Mouse (Mus musculus): ENCODE data around the gene Iqgap3. TPM values are rescaled to one million over a fixed set of nuclear protein-coding genes. Genes with fewer than 3 reads are reported as not detected.
A peak's percentile ranks its signal among the peaks of the same experiment; 100 is the strongest.

Iqgap3 gene
- total RNA-seq (2021): under 1 TPM; 0.37 to 0.53 TPM

DNA sequence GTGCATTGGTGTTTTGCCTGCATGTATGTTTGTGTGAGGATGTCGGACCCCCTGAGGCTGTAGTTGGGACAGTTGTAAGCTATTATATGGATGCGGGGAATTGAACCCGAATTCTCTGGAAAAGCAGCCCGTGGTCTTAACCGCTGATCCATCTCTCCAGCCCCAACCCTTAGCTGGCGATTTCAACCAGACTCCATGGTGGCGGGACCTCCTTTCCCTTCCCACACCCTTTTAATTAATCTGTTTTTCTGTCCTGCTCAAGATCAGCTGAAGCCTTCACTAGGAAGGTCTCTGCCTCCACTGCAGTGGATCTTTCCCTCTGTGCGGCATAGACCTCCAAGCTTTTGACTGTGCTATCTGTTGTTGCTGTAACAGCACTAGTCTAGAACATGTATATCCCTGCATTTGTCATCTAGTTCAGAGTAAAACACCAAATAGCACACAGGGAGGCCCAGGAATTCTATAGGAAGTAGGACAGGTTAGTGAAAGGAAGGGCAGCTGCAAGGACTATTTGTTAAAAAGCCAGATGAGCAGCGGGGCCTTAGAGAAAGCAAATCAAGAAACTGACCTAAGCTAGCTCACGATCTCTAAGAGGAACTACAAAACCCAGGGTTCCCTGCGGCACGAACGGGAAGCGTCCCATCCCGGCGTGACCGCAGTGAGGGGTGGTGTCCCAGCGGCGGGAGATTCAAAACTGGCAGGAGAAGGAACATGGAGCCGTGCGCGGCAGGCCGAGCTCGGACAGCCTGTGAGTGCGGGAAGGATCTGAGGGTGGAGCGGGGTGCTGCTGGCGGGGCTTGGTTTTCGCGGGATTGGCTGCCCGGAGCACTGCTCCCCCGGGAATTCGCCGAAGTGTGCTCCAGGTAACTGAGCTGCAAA is at the start of gene Iqgap3:
Gene Iqgap3 (plus strand): TSS at position 627 of the 879 bp plus-strand sequence.
- DNase-seq: peak; percentile 81 to 83

- DNase-seq: no peak
Measured at GRCm38 (mm10) chr3:88033506-88033905, 48.3 kb upstream of the Iqgap3 start.

- no peak for DNase-seq
Measured at GRCm38 (mm10) chr3:88035561-88036293, 46.0 kb upstream of the Iqgap3 start.

- DNase-seq: peak; percentile 80 to 82
Measured at GRCm38 (mm10) chr3:88042661-88043421, 38.9 kb upstream of the Iqgap3 start, which contains the start of gene Gpatch4. TSS of gene Gpatch4 (plus strand) at chr3:88043108.

- no peak for DNase-seq
Measured at GRCm38 (mm10) chr3:88049532-88049931, 32.2 kb upstream of the Iqgap3 start.

DNA sequence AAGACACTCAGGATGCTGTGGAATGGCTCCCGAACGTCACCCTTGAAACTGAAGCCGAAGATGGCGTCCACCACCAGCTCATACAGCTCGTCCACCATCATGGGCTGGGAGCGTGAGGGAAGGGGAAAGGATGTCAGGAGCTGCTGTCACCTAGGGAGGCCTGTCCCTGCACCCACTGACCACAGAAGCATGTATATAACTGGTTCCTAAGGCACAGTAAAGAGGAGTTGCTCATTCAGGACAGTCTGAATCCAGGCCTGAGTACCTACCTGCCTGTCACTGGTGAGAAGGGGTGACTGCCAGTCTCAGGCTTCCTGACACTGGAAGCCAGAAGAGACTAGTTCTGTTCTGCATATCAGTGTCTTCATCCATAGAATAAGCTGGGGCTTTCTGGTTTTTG is 24.7 kb upstream of the Iqgap3 start:
- no peak for DNase-seq

DNA sequence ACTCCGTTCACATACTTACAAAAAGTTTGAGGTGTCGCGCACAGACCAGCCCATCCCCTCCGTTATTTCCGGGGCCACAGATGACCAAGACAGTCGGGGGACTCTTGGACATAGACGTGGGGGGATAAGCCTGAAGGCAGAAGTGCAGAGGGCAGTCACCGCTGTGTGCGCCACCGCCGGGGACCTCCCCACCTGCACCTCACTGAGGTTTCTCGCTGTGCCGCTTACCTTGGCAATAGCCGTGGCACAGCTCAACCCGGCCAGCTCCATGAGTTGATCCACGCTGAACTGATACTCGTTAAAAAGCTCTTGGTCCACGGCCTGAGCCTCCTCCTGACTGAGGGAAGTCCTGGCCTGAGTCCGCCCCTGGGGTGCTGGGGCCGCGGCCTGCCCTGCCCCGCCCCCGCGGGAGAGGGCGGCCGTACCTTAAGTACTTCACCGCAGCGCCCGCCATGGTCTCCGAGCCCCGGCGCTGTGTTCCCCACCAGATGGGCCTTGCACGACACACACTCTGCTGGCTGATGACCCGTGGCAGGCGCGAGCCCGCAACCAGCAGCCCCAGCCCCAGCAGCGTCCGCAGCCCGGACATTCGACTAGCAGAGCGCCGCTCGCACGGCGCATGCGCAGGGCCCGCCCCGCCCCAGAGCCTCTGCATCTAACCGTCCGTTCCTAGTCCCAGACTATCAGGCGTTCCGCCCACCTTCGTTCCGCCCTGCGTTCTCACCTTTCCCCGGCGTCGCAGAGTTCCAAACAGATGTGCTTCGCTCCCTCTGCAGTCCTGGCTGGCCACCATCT is 23.7 kb upstream of the Iqgap3 start, which contains the start of gene Naxe:
Gene Naxe (minus strand): TSS at position 594 of the 795 bp plus-strand sequence.
- DNase-seq: peak; percentile 84

DNA sequence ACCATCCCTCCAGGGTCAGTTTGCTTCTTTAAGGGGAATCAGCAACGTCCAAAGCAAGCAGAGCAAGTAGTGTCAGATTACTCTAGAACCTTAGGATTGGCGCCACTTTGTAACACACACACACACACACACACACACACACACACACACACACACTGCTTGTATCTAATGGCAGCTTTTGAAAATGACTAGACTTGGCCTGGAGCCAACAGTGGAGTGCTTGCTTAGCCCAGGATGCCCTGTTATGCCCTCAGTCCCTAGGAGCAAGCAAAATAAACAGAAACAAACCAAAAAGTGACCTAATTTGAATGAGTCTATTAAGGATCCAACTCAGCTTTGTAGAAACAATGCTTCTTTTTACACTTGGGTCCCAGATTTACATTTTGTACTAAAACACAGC is 13.4 kb upstream of the Iqgap3 start:
- no peak for DNase-seq

GRCm38 (mm10) chr3:88071783-88072182 is 10.0 kb upstream of the Iqgap3 start:
- peak; percentile 87 to 88 for DNase-seq

GRCm38 (mm10) chr3:88073631-88074030 is 8.1 kb upstream of the Iqgap3 start:
- DNase-seq: no peak

- DNase-seq: no peak
Measured at GRCm38 (mm10) chr3:88074351-88074750, 7.4 kb upstream of the Iqgap3 start.

DNA sequence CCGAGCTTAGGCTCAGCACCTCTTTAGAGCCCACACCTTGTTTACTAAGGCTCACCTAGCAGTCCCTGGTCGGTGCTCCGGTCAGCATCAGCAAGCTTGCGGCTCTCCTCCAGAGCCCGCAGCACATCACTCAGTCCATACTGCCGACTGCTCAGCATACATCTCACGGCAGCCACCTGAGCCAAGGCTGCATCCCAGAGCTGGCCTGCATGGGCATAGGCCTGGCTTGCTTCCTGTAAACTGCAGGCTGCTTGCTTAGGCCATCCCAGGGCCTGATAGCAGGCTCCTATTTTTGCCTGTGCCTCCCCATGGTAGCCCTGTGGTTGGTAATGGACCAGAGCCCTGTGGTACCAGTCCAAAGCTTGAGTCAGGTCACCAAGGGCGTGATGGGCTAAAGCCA is 7.0 kb upstream of the Iqgap3 start:
- DNase-seq: no peak

- DNase-seq: no peak
Measured at GRCm38 (mm10) chr3:88077441-88077840, 4.3 kb upstream of the Iqgap3 start.

DNA sequence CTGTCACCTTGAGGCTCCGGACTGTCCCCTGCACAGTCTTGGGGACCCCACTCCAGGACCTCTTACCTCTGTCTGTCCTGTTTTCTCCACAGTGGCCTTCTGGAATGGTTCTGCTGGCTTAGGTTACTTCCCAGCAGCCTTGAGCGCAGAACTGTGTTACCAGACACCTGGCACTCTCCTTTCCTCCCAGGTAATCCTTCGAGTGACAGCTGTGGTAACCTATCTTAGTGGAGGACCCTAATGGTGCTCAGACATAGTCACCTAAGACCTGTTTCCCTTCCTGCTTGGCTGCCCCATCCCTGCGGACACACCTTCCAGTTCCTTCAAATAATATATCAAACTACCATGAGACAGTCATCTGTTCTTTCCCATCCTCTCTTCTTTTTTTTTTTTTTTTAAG is 3.6 kb upstream of the Iqgap3 start, which contains the start of gene Ttc24:
Gene Ttc24 (minus strand): TSS at position 101 of the 400 bp plus-strand sequence.
- DNase-seq: no peak

DNA sequence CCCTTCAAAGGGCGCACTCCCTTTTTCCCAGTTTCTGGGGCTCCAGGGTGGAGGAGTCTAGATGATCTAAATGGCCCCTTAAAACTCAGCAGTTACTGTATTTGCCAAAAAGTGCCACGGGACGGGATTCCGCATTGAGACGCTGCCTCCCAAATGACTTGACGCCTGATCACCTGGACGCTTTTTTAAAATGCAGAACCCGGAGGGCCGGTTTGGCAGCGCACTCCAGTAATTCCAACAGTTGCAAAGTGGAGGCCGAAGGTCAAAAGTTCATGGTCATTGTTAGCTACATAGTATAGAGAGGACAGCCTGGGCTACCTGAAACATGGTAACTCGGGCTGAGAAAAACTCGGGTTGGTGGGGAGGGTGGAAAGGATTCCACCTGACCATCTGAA is 450 bp downstream of the Iqgap3 start:
- no peak for DNase-seq

DNA sequence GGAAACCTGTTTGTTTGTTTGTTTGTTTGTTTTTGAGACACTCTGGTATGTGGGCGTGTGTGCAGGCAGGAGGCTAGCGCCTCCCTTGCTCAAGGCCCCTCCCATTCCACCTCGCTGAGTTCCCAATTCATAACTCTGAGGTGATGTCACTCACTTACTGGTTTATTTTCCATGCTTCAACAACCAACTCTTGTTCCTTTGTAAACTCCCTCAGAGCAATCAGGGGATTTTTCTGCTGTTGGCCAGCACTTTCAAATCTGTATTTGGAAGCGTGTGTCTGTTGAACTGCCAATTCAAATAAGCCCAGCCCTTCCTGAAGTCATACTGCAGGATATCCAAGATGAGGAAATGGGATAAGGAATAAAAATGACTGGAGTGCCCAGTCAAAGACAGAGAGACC is 892 bp downstream of the Iqgap3 start:
- no peak for DNase-seq

DNA sequence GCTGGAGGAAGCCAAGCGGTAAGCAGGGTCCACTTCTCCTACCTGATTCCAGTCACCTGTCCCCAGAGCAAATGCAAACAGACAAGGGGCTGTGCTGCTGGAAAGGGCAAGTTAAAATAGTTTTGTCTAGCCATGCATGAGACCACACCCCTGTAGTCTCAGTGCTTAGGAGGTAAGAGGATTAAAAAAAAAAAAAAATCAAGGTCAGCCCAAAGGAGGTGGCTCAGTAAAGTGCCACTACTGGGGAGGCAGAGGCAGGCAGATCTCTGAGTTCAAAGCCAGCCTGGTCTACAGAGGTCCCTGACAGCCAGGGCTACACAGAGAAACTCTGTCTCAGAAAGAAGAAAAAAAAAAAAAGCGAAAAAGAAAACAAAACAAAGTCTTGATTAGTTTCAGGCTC is 2.2 kb downstream of the Iqgap3 start:
- no peak for DNase-seq

DNA sequence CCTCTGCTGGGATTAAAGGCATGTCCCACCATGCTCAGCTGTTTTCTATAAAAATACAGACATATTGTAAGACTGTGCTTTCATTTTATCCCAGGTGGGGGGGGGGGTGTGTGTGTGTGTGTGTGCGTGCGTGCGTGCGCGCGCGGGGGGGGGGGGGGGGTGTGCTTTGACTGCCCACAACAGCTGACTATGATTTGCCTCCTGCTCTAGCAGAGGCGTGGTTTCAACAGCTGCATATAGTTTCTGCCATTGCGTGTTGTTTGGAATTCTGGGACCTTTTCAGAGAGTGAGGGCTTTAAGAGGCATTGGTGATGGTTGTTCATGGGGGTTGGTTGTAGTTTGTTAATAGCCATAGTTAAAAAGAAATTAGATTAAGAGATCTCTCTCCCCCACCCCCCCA is 3.7 kb downstream of the Iqgap3 start:
- no peak for DNase-seq

- DNase-seq: no peak
Measured at GRCm38 (mm10) chr3:88087688-88088087, 5.9 kb downstream of the Iqgap3 start.

- no peak for DNase-seq
Measured at GRCm38 (mm10) chr3:88090106-88090505, 8.3 kb downstream of the Iqgap3 start.

DNA sequence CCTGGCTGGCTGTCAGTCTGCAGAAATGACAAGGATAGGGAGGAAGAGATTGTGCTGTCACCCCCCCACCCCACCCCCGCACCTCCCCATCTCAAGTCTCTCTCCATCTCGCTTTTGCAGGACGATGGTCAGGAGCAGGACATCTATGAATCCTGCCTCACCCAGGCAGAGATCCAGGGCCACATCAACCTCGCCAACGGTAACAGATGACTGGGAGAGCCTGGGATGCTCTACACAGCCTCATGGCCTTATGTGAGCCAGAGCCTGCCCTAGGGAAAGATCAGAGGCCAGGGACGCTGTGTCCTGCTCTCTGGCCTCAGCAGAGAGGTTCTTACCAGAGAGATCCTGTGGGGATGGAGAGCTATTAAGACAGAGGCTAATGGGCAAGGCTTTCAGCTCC is 8.8 kb downstream of the Iqgap3 start:
- DNase-seq: no peak

GRCm38 (mm10) chr3:88094126-88094525 is 12.4 kb downstream of the Iqgap3 start:
- DNase-seq: no peak
